Comparison of ENCODE assay signal across 8 mouse cellular contexts in the genomic region with DNA sequence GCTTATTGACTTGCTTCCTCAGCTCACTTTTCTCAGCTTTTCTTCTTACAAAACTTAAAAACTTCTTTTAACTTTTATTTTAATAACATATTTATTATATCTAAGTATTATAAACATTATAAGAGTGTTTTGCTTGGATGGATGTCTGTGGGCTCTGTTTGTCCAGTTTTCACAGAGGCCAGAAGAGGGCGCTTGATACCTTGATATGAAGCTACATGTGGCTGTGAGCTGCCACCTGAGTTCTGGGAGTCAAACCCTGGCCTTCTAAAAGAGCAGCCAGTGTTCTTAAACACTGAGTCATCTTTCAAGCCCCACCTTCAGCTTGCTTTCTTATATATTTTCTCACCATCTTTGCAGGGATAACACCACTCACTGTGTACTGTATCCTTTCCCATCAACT.
DNase-seq lines count a peak whose midpoint lies in the region; ATAC-seq lines count a peak whose summit lies in the region.

No protein-coding gene starts in this region.

- intact Hi-C loops in left cerebral cortex, postnatal 10 days (cut with DNase I), result loop anchor here (5.0 kb wide), 1 partner anchor 63 kb away; no protein-coding TSS in a partner anchor

- ATAC-seq in monocyte, adult 5-6 weeks (replicated peaks; ENCODE audit: insufficient number of reproducible peaks, low FRiP score, low TSS enrichment, poor library complexity, severe bottlenecking), result no peak

- peak; percentile 35 to 36 for DNase-seq in cerebellum, postnatal 14 days
- DNase-seq in cerebellum, adult 9-11 months, result no peak
- DNase-seq in left cerebral cortex, adult 11 months (ENCODE audit: low spot score), result peak; percentile 7
- no peak for DNase-seq in left cerebral cortex, postnatal 10 days (ENCODE audit: extremely low spot score in 1 of 2, low spot score in 2 of 2)
- peak; percentile 74 for DNase-seq in adipocyte (ENCODE audit: low spot score)
- DNase-seq in forelimb bud, embryonic 11.5 days (ENCODE audit: low read depth, low spot score), result peak; percentile 16
- DNase-seq in mesoderm, embryonic 11.5 days (ENCODE audit: low read depth, low spot score), result peak; percentile 12

Comparison
In these comparisons a context has a peak if more than half of its experiments do, and no peak if none do; other contexts are left out.
1. DNase-seq: peak in cerebellum, postnatal 14 days (2 of 2), left cerebral cortex, adult 11 months (single experiment), adipocyte (single experiment), forelimb bud, embryonic 11.5 days (single experiment) and mesoderm, embryonic 11.5 days (single experiment); none in cerebellum, adult 9-11 months (single experiment) and left cerebral cortex, postnatal 10 days (0 of 2).